Mouse (Mus musculus): ENCODE results near the gene Arap1. TPM values are rescaled to one million over a fixed set of nuclear protein-coding genes. Genes with fewer than 3 reads are reported as not detected.

Arap1 gene
- polyA plus RNA-seq, 1 experiment from 2014 or later = 13.4 TPM

DNA sequence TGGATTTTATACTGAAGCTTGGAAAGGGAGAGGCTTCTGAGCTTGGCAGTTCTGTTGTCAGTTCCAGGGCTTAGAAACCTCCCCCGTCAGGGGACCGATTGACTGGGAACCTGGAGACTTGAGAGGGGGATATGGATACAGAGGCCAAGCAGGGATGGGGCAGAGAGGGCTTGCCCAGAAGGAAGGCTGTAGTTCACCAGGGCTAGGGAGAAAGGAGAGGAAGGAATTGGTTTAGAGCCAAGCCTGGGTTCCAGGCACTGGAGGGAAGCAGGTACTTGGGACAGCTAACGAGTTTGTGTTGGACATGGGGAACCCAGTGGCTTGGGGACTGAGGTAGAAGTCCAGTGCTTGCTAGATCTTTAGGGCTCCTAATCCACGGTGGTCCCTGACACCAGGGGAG is 18.3 kb upstream of the Arap1 start:
- Histone ChIP-seq H3K27me3 (no peaks in the 10 kb centered on the region), H3K9ac (no peak overlapping the region), H3K4me1 (peaks cover 14% of the 10 kb centered on the region), H3K36me3 (replicated peaks) (no peaks in the 10 kb centered on the region), H3K4me3 (replicated peaks) (no peak overlapping the region), H3K27ac (no peak overlapping the region), H3K9me3 (no peaks in the 10 kb centered on the region), H3K4me2 (no peak overlapping the region)
- WGBS = 75% methylated on average over 4 of the region's 4 CpGs
- no peak for ATAC-seq (ENCODE audit: low FRiP score)

DNA sequence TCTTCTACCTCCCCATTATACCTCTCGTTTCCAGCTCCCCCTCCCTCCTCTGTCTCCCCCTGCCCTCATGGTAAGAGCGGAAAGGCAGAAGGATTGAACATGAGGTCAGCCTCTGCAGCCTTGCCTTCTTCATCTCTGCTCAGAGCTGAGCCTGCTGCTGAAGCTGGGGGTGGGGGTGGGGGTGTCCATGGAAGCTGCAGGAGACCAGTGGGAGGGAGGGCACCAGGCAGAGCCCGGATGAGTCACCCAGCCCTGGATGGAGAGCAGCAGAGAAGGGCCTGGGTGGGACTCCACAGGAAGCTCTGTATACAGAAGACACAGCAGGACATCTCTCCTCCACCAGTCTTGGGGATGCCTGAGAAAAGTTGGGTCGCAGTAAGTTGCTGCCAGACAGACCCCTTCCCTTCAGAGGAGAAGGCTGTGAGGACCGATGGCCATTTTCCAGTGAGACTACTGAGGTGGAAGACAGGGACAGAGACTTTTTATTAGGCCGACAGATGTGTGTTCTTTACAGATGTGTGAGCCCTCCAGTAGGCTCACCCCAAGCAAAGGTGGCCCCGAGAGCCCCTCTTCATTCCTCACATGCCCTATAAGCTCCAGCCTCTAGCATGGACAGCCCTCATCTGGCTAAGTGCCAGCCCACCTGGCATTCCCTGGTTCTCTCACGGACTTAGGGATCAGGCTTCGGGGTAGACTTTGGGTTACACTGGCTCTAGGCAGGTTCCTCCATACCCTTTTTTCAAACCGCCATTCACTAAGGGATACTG is 17.6 kb upstream of the Arap1 start:
- 76% methylated on average over 10 of the region's 10 CpGs for WGBS
- no peak for ATAC-seq (ENCODE audit: low FRiP score)

DNA sequence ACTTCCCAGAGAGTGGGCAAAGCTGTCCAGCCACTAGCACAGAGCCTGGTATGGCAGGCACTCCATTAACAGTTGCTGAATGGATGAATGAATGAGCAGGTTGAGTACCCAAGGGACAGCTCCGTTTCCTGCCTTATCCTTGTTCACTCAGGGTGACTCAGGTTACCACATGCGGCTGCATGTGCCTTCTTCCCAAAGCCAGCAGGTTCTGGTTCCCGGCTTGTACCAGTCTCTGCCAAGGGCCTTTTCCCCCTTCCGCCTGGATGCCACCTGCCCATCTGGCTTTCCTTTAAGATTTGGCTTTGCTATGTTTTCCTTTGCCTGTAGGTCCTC is 17.1 kb upstream of the Arap1 start:
- no peak overlapping the region for H3K27ac ChIP-seq
- H3K4me1 ChIP-seq = peaks cover 14% of the 10 kb centered on the region
- H3K4me2 ChIP-seq = no peak overlapping the region
- no peak for ATAC-seq (ENCODE audit: low FRiP score)
- no peak overlapping the region for H3K9ac ChIP-seq
- H3K4me3 ChIP-seq (replicated peaks) = no peak overlapping the region
- 78% methylated on average over 4 of the region's 4 CpGs for WGBS
- H3K27me3 ChIP-seq = no peaks in the 10 kb centered on the region
- H3K36me3 ChIP-seq (replicated peaks) = no peaks in the 10 kb centered on the region
- H3K9me3 ChIP-seq = no peaks in the 10 kb centered on the region

More for the DNA sequence above, 17.6 kb upstream of the Arap1 start:
- Histone ChIP-seq H3K27me3 (no peaks in the 10 kb centered on the region), H3K36me3 (replicated peaks) (no peaks in the 10 kb centered on the region), H3K4me3 (replicated peaks) (no peak overlapping the region), H3K9ac (no peak overlapping the region), H3K9me3 (no peaks in the 10 kb centered on the region), H3K4me1 (peaks cover 14% of the 10 kb centered on the region), H3K27ac (no peak overlapping the region), H3K4me2 (no peak overlapping the region)

DNA sequence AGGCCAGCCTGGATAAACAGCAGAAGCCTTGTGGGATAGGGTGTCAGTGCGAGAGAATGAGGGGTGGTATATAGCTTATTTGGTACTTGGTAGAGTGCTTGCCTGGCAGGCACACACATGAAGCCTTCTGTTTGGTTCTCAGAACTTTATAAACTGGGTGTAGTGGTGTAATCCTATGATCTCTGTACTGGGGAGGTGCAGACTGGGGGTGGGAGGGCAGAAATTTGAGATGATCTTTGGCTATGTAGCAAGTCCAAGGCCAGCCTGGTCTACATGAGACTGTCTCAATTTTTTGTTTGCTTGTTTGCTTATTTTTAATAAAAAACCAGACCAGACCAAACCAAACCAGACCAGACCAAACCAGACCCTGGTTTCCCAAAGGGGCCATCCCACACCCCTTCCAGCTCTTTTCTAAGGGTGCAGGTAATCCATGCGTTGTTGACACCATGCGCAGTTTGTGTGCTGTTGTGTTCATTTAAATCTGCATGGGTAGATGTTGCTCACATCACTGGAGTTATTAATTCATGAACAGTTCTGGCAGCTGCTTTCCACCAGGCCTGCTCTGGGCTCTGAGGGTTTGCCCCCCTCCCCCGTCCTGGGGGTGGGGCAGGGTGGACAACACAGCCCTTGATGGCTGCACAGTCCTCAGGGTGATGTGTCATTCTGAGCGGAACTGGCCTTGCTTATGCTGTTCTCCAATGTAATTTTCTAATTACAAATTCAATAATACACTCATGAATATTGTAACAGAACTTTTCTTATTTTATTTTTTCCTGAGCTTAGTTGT is 15.6 kb upstream of the Arap1 start:
- 84% methylated on average over 5 of the region's 5 CpGs for WGBS
- ATAC-seq (ENCODE audit: low FRiP score) = no peak

DNA sequence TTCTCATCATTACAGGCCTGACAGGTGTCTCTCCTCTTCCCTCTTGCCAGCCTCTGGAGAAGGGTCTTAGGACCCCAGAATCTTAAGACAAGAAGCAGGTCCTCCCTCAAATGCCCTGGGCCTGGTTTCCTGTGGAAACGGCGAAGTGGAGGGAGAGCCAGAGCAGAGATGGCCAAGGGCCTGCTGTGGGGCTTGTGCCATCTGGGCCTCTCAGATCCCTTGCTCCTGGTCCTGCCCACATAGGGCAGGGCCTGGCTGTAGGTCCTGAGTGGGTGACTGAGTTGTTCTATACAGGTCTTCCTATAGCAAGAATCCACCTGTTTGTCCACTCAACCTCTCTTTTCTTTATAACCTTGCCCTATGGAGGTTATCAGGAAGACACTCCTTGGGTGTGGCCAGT is 12.6 kb upstream of the Arap1 start:
- Histone ChIP-seq H3K9me3 (no peaks in the 10 kb centered on the region), H3K27ac (no peak overlapping the region), H3K4me1 (peaks cover 2% of the 10 kb centered on the region), H3K4me3 (replicated peaks) (no peak overlapping the region), H3K36me3 (replicated peaks) (no peaks in the 10 kb centered on the region), H3K27me3 (no peaks in the 10 kb centered on the region), H3K4me2 (no peak overlapping the region), H3K9ac (no peak overlapping the region)
- no peak for ATAC-seq (ENCODE audit: low FRiP score)
- 88% methylated on average over 2 of the region's 2 CpGs for WGBS

More for the DNA sequence above, 15.6 kb upstream of the Arap1 start:
- Histone ChIP-seq H3K36me3 (replicated peaks) (no peaks in the 10 kb centered on the region), H3K4me2 (no peak overlapping the region), H3K4me3 (replicated peaks) (no peak overlapping the region), H3K9ac (no peak overlapping the region), H3K9me3 (no peaks in the 10 kb centered on the region), H3K27ac (no peak overlapping the region), H3K27me3 (no peaks in the 10 kb centered on the region), H3K4me1 (peaks cover 14% of the 10 kb centered on the region)

DNA sequence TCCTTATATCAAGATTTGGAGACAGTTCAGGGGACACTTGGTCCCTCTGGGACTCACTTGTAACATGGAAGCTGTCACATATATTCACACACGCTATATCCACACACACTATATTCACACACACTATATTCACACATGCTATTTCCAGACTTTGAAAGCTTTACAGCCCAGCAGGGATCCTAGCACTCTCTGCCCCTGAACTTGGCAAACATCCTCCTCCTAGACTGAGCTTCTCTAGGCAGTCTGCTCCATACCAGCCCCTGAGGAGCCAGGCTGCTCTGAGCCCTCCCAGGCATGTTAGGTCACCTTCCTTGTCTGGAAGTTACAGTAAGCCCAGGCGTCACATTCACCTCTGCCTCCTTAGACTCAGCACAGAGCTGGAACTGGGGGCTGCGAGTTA is 11.2 kb upstream of the Arap1 start:
- no peaks in the 10 kb centered on the region for H3K9me3 ChIP-seq
- H3K4me2 ChIP-seq = no peak overlapping the region
- ATAC-seq (ENCODE audit: low FRiP score) = no peak
- H3K4me3 ChIP-seq (replicated peaks) = no peak overlapping the region
- H3K36me3 ChIP-seq (replicated peaks) = no peaks in the 10 kb centered on the region
- no peak overlapping the region for H3K9ac ChIP-seq
- H3K27me3 ChIP-seq = no peaks in the 10 kb centered on the region
- 89% methylated on average over 3 of the region's 3 CpGs for WGBS
- peaks cover 2% of the 10 kb centered on the region; the same call in 1 of the 2 replicates for H3K4me1 ChIP-seq
- H3K27ac ChIP-seq = no peak overlapping the region

DNA sequence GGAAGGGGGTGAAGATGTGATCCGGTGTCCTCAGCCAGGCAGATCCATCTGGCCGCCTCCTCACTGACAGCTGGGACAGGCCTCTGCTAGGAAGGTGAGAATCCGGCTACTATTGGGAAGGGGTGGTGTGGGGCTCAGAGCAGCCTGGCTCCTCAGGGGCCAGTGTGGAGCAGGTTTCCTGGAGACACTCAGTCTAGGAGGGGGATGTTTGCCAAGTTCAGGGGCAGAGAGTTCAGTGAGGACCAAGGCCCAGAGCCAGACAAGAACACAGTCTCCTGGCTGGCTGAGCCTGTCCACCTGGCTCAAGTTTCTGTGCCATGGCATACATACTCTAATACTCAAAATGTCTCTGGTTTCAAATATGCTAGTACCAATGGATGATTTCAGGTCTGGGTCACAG is 10.5 kb upstream of the Arap1 start:
- Histone ChIP-seq H3K9me3 (no peaks in the 10 kb centered on the region), H3K4me1 (peaks cover 1% of the 10 kb centered on the region; the same call in 1 of the 2 replicates), H3K36me3 (replicated peaks) (no peaks in the 10 kb centered on the region), H3K4me3 (replicated peaks) (no peak overlapping the region), H3K4me2 (no peak overlapping the region), H3K9ac (no peak overlapping the region), H3K27ac (no peak overlapping the region), H3K27me3 (no peaks in the 10 kb centered on the region)
- 84% methylated on average over 3 of the region's 3 CpGs for WGBS
- no peak for ATAC-seq (ENCODE audit: low FRiP score)

DNA sequence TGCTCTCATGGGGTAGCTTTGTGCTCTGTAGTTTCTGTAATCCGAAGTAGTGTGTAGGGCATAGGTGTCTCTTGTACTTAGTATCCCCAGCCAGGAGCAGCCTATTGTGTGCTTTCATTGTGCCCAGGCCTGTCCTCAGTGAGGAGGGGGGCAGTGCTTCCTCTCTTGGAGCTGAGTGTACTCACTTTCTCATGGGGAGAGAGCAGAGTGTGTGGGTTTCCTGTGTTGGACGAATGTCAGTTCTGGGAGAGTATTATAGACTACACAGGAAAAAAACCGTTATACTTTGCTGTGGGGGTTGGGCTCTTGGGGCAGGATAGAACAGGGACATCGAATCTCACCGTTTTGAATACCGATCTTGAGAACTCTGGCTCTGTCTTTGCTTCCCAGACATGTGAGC is 6.5 kb upstream of the Arap1 start:
- 77% methylated on average over 6 of the region's 6 CpGs for WGBS
- Histone ChIP-seq H3K27me3 (no peaks in the 10 kb centered on the region), H3K4me2 (no peak overlapping the region), H3K27ac (no peak overlapping the region), H3K9ac (no peak overlapping the region), H3K4me1 (peaks cover 4% of the 10 kb centered on the region; the same call in 1 of the 2 replicates), H3K9me3 (no peaks in the 10 kb centered on the region), H3K4me3 (replicated peaks) (no peak overlapping the region), H3K36me3 (replicated peaks) (no peaks in the 10 kb centered on the region)
- ATAC-seq (ENCODE audit: low FRiP score) = no peak

DNA sequence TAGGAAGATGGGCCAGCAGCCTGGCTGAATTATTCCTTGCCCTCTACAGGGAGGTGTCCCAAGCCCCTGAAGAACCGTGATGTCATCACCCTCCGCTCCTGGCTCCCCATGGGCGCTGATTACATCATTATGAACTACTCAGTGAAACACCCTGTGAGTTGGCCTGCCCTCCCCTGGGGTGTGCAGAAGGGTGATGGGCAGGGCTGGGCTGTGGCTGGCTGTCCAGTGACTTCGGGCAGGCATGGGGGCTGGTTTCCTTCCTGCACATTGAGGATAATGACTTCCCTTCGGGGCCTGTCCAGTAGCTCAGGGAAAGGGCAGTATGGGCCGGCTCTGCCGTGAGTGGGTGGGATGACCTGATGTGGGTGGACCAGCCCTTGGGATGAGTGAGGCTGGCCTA is 4.7 kb upstream of the Arap1 start:
- no peaks in the 10 kb centered on the region for H3K36me3 ChIP-seq (replicated peaks)
- no peak overlapping the region for H3K9ac ChIP-seq
- H3K4me2 ChIP-seq = no peak overlapping the region
- H3K9me3 ChIP-seq = no peaks in the 10 kb centered on the region
- no peak for ATAC-seq (ENCODE audit: low FRiP score)
- peaks cover 10% of the 10 kb centered on the region for H3K4me1 ChIP-seq
- no peak overlapping the region for H3K27ac ChIP-seq
- H3K27me3 ChIP-seq = peaks cover 4% of the 10 kb centered on the region
- WGBS = 78% methylated on average over 7 of the region's 7 CpGs
- no peak overlapping the region for H3K4me3 ChIP-seq (replicated peaks)

DNA sequence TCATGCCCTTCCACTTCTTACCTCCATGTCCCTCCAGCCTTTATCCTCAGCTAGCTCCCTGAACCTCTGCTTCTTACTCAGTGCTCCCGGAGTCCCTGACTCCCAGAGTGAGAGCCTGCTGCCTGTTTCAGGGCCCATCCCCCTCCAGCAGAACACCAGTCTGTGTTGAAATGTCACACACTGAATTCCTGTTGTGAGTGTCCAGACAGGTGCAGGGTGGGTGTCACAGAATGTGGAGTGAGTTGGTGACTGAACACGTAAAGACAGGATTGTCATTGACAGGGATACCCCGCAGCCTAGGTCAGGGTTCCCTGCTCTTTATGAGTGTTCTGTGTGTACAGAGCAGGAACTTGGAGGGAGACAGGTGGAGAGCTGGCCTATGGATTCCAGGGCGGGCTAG is 3.0 kb upstream of the Arap1 start:
- no peak for ATAC-seq (ENCODE audit: low FRiP score)
- H3K36me3 ChIP-seq (replicated peaks) = no peaks in the 10 kb centered on the region
- H3K27me3 ChIP-seq = peaks cover 20% of the 10 kb centered on the region
- H3K4me1 ChIP-seq = peaks cover 21% of the 10 kb centered on the region
- no peaks in the 10 kb centered on the region for H3K9me3 ChIP-seq
- no peak overlapping the region for H3K27ac ChIP-seq
- 66% methylated on average over 4 of the region's 4 CpGs for WGBS
- no peak overlapping the region for H3K4me2 ChIP-seq
- H3K9ac ChIP-seq = no peak overlapping the region
- H3K4me3 ChIP-seq (replicated peaks) = no peak overlapping the region

DNA sequence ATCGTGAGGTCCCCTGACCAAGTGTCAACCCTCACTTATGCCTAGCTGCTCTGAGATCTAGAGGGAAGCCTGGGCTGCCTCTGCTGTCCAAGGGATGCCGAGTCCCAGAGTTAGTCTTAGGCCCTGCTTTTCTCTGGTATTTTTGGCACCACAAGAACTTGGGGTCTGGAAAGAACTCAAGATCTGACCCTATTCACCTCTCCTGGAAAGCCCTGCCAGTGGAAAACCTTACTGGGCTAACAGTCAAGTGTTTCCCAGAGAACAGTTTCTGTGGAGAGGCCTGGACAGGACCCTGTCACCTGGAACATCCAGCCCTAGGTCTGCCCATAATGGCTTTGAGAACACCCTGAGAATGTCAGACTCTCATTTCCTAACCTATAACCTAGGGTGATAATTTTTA is 876 bp upstream of the Arap1 start:
- Histone ChIP-seq H3K36me3 (replicated peaks) (no peaks in the 10 kb centered on the region), H3K9ac (no peak overlapping the region), H3K27me3 (peaks cover 23% of the 10 kb centered on the region), H3K4me3 (replicated peaks) (no peak overlapping the region), H3K9me3 (no peaks in the 10 kb centered on the region), H3K4me2 (no peak overlapping the region), H3K4me1 (peaks cover 23% of the 10 kb centered on the region), H3K27ac (no peak overlapping the region)
- 65% methylated on average over 2 of the region's 2 CpGs for WGBS
- no peak for ATAC-seq (ENCODE audit: low FRiP score)

DNA sequence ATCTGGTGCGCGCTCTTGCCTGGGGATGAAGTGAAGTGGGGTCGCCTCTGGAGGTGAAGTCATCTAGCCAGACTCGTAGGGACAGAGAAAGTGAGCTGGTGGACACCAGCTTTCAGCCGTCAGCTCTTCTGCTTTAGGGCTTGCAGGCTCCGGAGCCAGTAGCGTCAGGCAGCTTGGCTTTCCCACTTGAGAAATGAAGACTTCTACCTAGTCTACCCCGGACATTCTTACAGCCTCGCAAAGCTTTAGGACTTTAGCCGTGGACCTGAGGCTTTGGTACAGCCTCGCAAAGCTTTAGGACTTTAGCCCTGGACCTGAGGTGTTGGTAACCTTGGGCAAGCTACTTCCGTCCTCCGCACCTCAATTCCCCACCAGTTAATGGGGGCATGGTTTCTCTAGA is 445 bp downstream of the Arap1 start:
- ATAC-seq (ENCODE audit: low FRiP score) = peak; percentile 37; the same call in 1 of the 2 replicates
- 5% methylated on average over 13 of the region's 13 CpGs for WGBS
- Histone ChIP-seq H3K4me2 (peak overlapping the region; percentile 91), H3K4me1 (peaks cover 23% of the 10 kb centered on the region), H3K27ac (no peak overlapping the region), H3K27me3 (peaks cover 23% of the 10 kb centered on the region), H3K4me3 (replicated peaks) (peak overlapping the region; percentile 48), H3K9me3 (no peaks in the 10 kb centered on the region), H3K36me3 (replicated peaks) (no peaks in the 10 kb centered on the region), H3K9ac (peak overlapping the region; percentile 53)

DNA sequence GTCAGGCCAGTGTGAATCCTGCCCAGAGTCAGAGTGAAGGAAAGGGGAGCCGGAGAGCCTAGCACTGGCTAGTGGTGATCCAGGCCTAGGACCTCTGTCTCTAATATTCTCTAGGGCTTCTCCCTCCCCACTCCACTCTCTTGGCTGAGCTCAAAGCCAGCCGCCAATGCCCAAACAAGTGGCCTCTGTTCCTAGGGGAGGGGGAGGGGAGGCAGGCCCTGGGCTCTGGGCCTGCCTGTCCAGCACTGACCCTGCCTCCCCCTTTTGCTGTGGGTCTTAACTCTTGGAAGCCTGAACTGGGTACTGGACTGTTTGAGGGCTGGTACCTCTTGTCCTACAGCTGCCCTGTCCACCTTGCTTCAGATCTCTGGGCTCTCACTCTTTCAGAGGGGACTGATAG is 2.0 kb downstream of the Arap1 start:
- Histone ChIP-seq H3K4me2 (no peak overlapping the region), H3K4me1 (peaks cover 23% of the 10 kb centered on the region), H3K36me3 (replicated peaks) (no peaks in the 10 kb centered on the region), H3K4me3 (replicated peaks) (no peak overlapping the region), H3K9me3 (no peaks in the 10 kb centered on the region), H3K9ac (no peak overlapping the region), H3K27ac (no peak overlapping the region), H3K27me3 (peaks cover 23% of the 10 kb centered on the region)
- ATAC-seq (ENCODE audit: low FRiP score) = no peak
- 21% methylated on average over 2 of the region's 2 CpGs for WGBS

All from forebrain, embryonic 12.5 days (tissue).